Mouse (Mus musculus) layer of hippocampus, adult 9-10 months (tissue): ENCODE results near the gene Sec61a1.

ENCODE experiments used
- DNase-seq: peaks from one replicate; pipeline ENCODE4 v3.0.0; 2022; ENCODE audit warnings: low spot score

Sec61a1 gene

DNA sequence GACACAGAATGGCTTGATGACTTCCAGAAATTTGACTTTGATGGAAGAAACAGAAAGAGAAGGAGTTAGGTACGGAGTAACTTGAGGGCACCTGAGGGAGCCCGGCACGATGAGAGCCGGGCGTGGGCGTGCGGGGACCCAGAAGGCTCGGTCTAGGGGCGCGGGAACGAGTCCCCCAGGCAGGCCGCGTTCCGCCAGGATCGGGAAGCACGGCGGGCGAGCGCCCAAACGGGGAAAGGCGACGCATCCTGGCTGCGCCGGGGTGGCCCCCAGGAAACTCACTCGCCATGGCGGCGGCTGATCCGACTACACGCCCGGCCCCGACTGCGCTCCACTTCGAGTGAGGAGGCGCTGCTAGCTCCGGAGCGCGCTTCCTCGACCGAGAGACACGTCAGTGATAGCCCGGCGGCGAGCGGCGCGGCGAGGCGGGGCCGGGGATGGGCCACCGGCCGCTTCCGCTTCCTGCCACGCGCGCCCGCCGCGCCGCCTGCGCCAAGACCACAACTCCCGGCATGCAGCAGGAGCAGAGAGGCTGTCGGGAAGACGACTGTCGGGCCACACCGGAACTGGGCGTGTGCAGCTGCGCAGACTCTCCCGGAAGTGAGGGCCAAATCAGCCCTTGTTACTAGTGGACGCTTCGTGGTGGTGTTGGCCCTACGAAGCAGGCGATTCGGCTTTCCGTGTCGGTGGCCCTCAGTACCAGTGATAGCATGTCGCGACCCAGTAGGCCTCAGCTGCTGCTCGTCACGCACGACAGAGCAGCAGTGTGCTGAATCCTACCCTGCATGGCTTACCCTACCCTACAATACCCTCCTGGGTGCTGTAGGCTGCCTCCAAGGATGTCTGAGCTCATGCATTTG, at the start of gene Sec61a1:
Sec61a1 (minus strand) TSS at position 502 of the 860 bp plus-strand sequence.
- DNase-seq: peak; percentile 77

DNA sequence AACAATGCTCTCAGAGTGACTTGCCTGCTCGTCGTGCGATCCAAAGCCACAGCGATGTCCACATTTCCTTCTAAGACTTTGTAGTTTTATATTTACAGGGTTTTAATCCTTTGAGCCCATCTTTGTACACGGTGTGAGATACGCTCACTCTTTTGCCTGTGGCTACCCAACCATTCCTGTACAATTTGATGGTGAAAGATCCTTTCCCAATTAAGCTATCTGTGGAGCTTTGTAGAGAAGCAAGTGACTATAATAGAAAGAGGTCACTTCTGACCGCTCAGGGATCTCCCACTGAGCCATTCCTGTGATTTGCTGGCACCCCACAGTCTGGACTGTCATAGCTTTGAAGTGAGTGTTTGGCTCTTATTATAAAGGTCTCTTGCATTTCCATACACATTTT, 48.0 kb upstream of the Sec61a1 start:
- DNase-seq: no peak

GRCm38 (mm10) chr6:88565033-88565432, 46.3 kb upstream of the Sec61a1 start:
- DNase-seq: no peak

DNA sequence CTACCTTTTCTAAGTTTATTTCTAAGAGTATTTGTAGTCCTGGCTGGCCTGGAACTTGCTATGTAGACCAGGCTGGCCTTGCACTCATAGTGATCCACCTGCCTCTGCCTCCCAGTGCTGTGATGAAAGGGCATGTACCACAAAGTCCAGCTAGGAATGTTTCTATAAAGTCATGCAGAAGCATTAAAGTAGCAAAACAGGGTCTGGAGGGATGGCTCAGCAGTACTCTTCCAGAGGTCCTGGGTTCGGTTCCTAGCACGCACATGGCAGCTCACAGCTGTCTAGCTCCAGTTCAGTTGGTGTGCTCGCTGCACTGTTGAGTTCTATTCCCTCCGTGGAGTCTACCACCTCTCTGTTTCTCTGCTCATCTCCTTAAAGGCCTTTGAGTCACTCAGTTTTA, 41.5 kb upstream of the Sec61a1 start:
- no peak for DNase-seq

GRCm38 (mm10) chr6:88559688-88560087, 41.0 kb upstream of the Sec61a1 start:
- no peak for DNase-seq

DNA sequence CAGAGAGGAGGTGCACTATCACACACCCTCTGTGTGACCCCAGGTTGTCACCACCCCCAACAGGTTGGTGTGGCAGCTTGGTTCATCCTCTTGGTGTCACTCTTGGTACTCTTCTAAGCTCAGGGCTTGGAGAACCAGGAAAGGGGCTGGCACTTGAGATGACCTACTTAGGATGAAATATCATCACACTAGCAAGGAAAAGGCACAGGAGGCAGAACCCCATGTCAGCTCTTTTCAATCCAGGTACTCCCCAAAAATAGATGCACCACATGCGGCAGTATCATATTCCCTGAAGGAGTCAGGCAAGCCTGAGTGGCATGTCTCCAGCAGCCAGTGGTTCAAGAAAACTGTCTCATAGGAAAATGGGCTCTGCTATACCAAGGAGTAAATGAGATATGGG, 39.4 kb upstream of the Sec61a1 start:
- DNase-seq: no peak

DNA sequence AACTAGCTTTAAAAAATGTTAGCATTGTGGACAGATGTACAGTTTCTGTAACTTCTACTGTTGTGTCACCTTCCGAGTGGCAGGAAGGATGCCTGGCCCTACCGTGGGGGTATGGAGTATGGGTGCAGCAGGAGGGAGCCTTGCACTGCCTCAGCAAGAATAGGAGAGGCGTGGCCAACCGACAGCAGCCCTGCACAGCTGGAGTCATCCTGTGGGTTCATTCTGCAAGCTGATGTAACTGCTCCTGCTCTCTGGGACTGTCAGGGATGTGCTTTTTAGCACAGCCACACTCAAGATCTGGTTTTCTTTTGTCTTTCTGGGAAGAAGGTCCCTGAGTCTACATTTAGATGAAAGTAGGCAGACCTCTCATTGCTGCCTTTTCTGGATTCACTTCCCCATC, 38.8 kb upstream of the Sec61a1 start:
- DNase-seq: no peak

DNA sequence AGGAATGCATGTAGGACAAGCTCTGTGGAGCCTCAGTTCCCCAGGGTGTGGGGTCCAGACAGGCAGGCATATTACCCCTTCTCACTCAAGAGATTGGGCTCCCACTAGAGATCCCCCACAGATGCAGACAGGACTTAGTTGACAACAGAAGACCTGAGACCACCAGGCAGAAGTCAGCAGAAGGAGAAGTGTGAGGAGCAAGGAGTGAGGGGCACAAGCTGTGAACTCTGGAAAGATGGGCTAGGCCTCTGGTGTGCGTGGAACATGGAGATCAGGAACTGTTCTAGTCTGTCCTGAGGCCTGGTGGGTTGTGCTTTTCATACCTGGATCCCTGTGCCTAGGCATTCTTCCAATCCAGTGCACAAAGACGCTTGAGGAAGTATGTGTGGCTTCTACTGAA, 31.2 kb upstream of the Sec61a1 start:
- no peak for DNase-seq

- peak; percentile 52 for DNase-seq
Measured at GRCm38 (mm10) chr6:88549137-88549814, 30.6 kb upstream of the Sec61a1 start.

- no peak for DNase-seq
Measured at GRCm38 (mm10) chr6:88548405-88549049, 29.8 kb upstream of the Sec61a1 start.

GRCm38 (mm10) chr6:88545397-88545790, 26.7 kb upstream of the Sec61a1 start:
- no peak for DNase-seq

DNA sequence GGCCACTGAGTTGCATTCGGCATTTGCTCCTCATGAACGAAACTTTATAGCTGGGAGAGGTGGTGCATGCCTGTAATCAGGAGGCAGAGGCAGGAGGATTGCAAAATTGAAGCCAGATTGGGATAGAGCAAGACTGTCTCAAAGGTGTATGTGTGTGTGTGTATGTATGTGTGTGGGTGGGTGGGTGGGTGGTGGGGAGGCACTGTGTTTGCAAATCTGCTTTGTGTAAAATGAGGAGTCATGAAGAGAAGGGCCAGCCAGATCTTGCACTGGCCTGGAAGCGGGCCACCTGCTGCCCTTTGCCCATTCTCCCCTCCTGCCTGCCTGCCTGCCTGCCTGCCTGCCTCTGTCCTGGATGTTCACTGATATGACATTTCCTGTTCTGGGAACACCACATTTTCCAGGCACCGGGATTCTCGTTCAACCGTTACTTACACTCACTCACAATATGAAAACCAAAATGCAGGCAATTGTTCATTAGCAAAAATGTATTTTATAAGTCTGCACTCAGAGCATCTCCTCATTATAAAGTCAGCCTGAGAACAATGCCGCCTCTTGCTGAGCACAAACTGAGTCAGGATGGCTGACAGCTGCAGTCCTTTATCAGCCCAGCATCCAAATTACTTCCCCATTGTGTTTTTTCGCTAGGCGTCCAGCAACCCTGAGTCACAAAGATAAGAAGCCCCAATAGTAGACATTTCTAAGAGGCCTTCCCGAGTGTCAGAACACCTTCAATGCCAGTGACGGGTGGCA, 26.1 kb upstream of the Sec61a1 start:
- no peak for DNase-seq

DNA sequence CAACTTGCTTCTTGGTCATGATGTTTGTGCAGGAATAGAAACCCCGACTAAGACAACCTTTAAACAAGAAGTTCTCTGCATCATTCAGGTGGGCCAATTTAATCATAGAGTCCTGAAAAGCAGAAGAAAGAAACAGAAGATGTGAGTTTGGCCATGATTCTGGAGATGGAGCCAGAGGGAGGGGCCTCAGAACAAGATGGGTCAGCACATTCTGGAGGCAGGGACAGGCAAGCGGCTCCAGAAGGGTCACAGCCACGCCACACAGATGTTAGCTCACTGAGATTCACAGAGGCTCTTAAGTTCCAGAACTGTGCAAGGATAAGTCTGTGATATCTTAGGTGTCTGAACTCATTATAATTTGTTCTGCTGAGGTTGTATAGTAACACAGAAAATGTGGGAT, 25.5 kb upstream of the Sec61a1 start:
- no peak for DNase-seq

- no peak for DNase-seq
Measured at GRCm38 (mm10) chr6:88540093-88540755, 21.5 kb upstream of the Sec61a1 start.

- DNase-seq: no peak
Measured at GRCm38 (mm10) chr6:88530306-88530705, 11.6 kb upstream of the Sec61a1 start.

DNA sequence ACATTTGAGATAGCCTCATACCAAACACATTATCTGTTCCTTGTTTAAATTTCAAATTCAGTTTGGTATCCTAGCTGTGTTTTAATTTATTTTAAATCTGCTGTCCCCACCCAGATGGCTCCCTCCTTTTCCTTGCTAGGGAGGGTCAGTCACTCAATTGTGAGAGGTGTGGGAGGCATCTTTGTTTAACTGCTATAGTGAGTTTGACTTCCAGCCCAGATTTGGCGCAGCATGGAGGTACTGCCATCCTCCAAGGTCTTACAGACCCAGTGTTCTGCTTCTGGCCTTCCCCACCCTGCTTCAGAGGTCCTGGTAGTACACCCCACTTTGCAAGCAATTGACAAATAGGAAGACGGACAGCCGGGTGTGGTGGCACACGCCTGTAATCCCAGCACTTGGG, 5.4 kb upstream of the Sec61a1 start:
- DNase-seq: no peak

- no peak for DNase-seq
Measured at GRCm38 (mm10) chr6:88523451-88523850, 4.7 kb upstream of the Sec61a1 start.

GRCm38 (mm10) chr6:88523043-88523442, 4.3 kb upstream of the Sec61a1 start:
- no peak for DNase-seq

DNA sequence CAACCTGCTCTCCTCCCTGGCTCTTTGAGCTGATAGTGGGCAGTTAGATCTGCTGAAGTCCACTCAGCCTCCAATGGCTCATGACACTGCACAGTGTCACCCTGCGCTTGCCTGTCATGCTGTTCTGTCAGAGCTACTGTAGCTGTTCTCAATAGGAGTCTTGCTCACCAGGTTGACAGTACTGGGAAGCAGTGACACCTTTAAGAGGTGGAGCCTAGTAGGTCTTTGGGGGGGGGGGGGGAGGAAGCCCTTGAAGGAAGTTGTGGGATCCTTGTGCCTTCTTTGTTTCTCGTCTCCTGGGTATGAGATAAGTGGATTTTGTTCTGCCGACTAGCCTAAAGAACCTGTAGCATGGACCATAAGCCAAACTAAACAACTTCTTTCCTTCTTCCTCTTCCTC, 3.9 kb upstream of the Sec61a1 start:
- no peak for DNase-seq

- no peak for DNase-seq
Measured at GRCm38 (mm10) chr6:88521821-88522220, 3.1 kb upstream of the Sec61a1 start.

- no peak for DNase-seq
Measured at GRCm38 (mm10) chr6:88517701-88518403, 853 bp downstream of the Sec61a1 start.
